Mouse (Mus musculus): ENCODE data around the gene Gm10031.

Gm10031 gene

GRCm38 (mm10) chr1:156539787-156540560 lies 16.2 kb downstream of the Gm10031 start:
- DNase-seq (ENCODE audit: low read depth, low spot score), result no peak

GRCm38 (mm10) chr1:156543999-156544398 lies 20.2 kb downstream of the Gm10031 start:
- DNase-seq (ENCODE audit: low read depth, low spot score), result no peak

- DNase-seq (ENCODE audit: low read depth, low spot score), result peak; percentile 79
Measured at GRCm38 (mm10) chr1:156558024-156558930, 34.5 kb downstream of the Gm10031 start, which contains the start of gene Abl2. Gene Abl2, plus strand, starts transcription at chr1:156558786.

- DNase-seq (ENCODE audit: low read depth, low spot score), result peak; percentile 17
Measured at GRCm38 (mm10) chr1:156558950-156559640, 35.3 kb downstream of the Gm10031 start.

- DNase-seq (ENCODE audit: low read depth, low spot score), result no peak
Measured at GRCm38 (mm10) chr1:156559641-156560020, 35.8 kb downstream of the Gm10031 start.

GRCm38 (mm10) chr1:156560500-156560899 lies 36.7 kb downstream of the Gm10031 start:
- no peak for DNase-seq (ENCODE audit: low read depth, low spot score)

GRCm38 (mm10) chr1:156565328-156565727 lies 41.5 kb downstream of the Gm10031 start:
- no peak for DNase-seq (ENCODE audit: low read depth, low spot score)

GRCm38 (mm10) chr1:156566132-156566531 lies 42.3 kb downstream of the Gm10031 start:
- DNase-seq (ENCODE audit: low read depth, low spot score), result no peak

- DNase-seq (ENCODE audit: low read depth, low spot score), result no peak
Measured at GRCm38 (mm10) chr1:156569615-156570014, 45.8 kb downstream of the Gm10031 start.

- no peak for DNase-seq (ENCODE audit: low read depth, low spot score)
Measured at GRCm38 (mm10) chr1:156572952-156573351, 49.1 kb downstream of the Gm10031 start.

Data from embryo, embryonic 11.5 days (tissue).